Mouse (Mus musculus) thymus, postnatal 14 days (tissue): ENCODE measurements around the gene Tcirg1.

Experiments used
- DNase-seq: peaks from one replicate; pipeline ENCODE4 v3.0.0; 2021

Tcirg1 gene

GRCm38 (mm10) chr19:3850076-3850475, 56.9 kb downstream of the Tcirg1 start:
- DNase-seq = no peak

GRCm38 (mm10) chr19:3849251-3849650, 57.7 kb downstream of the Tcirg1 start:
- no peak for DNase-seq

- DNase-seq = no peak
These were observed 58.6 kb downstream of the Tcirg1 start for GRCm38 (mm10) chr19:3848207-3848808.

GRCm38 (mm10) chr19:3847711-3848110, 59.2 kb downstream of the Tcirg1 start:
- DNase-seq = no peak

GRCm38 (mm10) chr19:3846676-3847604, 60.0 kb downstream of the Tcirg1 start:
- peak; percentile 31 for DNase-seq
